Mouse (Mus musculus): ENCODE measurements at regions not wholly inside any gene's neighbourhood (a gene's known extent, or its start where the extent isn't known, plus 50 kb on each side); places are given as distances from the start of the nearest gene placed in this dataset.
A peak's percentile ranks its signal among the peaks of the same experiment; 100 is the strongest.

DNA sequence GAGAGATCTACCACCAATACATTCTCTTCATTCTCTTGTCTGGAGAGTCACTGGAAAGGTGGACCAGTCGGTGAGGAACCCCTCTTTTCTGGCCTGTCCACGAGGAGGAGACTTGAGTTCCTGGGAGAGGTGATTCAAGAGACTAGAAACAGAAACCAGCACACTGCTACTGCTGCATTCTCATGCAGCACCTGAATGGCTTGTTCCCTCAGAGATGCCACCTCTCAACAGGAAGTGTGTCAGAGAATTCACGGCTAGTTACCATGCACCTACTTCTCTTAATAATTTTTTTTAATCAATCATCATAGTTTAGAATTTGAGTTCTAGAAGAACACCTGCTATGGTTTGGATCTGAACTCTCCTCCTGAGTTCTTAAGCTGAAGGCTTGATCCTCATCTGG lies 52.0 kb upstream of the Dynlrb2 start:
- no peak overlapping the region for H3K27ac ChIP-seq (replicated peaks; ENCODE audit: low read depth, low read length)
- no peaks in the 10 kb centered on the region for H3K36me3 ChIP-seq (ENCODE audit: control insufficient read depth, insufficient read depth, low read length)
- no peaks in the 10 kb centered on the region for H3K27me3 ChIP-seq (replicated peaks; ENCODE audit: control insufficient read depth, insufficient read depth, low read length)
- DNase-seq (ENCODE audit: low spot score) (no peak), ATAC-seq (ENCODE audit: low read depth) (no peak)
- H3K4me3 ChIP-seq (ENCODE audit: low read depth, low read length): no peak overlapping the region
- H3K9me3 ChIP-seq (ENCODE audit: control insufficient read depth, low read length): no peaks in the 10 kb centered on the region
- no peaks in the 10 kb centered on the region for H3K4me1 ChIP-seq (ENCODE audit: control insufficient read depth, insufficient read depth, low read length)
- H3K4me2 ChIP-seq (ENCODE audit: low read depth, low read length): no peak overlapping the region
- 80% methylated on average over 3 of the region's 3 CpGs for WGBS
- H3K9ac ChIP-seq (ENCODE audit: low read depth, low read length): no peak overlapping the region

DNA sequence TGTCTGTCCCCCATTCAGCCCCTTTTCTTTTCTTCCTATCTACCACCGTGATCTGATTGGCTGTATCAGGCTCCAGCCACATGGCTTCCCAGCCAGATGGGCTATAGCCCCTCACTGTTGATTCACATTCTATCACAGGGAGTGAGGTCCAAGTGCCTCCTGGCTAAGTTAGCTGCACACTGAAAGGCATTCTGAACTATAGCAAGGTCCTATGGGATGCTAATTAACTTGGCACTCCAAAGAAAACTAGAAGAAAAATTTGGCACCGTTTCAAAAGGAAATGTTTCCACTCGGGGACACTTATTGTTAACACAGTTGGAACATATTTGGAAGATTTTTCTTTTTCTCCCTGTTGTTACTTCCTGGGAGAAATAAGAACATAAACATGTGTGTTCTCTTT lies 53.4 kb upstream of the Dynlrb2 start:
- DNase-seq (ENCODE audit: low spot score): peak; percentile 42

DNA sequence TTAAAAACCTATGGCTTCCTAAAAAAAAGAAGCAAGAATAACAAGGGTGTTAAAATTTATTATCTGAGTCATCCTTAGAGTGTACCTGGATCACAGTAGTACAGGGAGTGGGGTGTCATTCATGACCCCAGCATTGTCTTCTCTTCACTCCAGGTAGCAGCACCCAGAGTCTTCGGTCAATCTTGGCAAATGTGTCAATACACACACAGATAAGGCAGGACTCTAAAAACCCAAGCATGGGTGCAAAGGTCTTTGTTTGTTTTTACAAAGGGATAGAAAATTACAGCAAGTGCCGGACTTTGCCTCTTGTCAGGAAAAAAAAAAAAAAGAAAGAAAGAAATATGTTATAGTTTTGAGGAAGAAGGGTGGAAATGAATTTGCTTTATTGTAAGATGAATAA lies 57.3 kb upstream of the Dynlrb2 start:
- H3K9me3 ChIP-seq (ENCODE audit: control insufficient read depth, low read length): no peaks in the 10 kb centered on the region
- H3K4me2 ChIP-seq (ENCODE audit: low read depth, low read length): no peak overlapping the region
- no peak overlapping the region for H3K4me3 ChIP-seq (ENCODE audit: low read depth, low read length)
- H3K27ac ChIP-seq (replicated peaks; ENCODE audit: low read depth, low read length): no peak overlapping the region
- 68% methylated on average over 2 of the region's 2 CpGs for WGBS
- H3K9ac ChIP-seq (ENCODE audit: low read depth, low read length): no peak overlapping the region
- ATAC-seq (ENCODE audit: low read depth) (no peak), DNase-seq (ENCODE audit: low spot score) (no peak)
- H3K27me3 ChIP-seq (replicated peaks; ENCODE audit: control insufficient read depth, insufficient read depth, low read length): no peaks in the 10 kb centered on the region
- no peaks in the 10 kb centered on the region for H3K36me3 ChIP-seq (ENCODE audit: control insufficient read depth, insufficient read depth, low read length)
- no peaks in the 10 kb centered on the region for H3K4me1 ChIP-seq (ENCODE audit: control insufficient read depth, insufficient read depth, low read length)

More for the DNA sequence above, 53.4 kb upstream of the Dynlrb2 start:
- ATAC-seq (ENCODE audit: low read depth): no peak
- Histone ChIP-seq H3K4me1 (ENCODE audit: control insufficient read depth, insufficient read depth, low read length) (no peaks in the 10 kb centered on the region), H3K9ac (ENCODE audit: low read depth, low read length) (no peak overlapping the region), H3K27ac (replicated peaks; ENCODE audit: low read depth, low read length) (no peak overlapping the region), H3K4me3 (ENCODE audit: low read depth, low read length) (no peak overlapping the region), H3K4me2 (ENCODE audit: low read depth, low read length) (no peak overlapping the region), H3K27me3 (replicated peaks; ENCODE audit: control insufficient read depth, insufficient read depth, low read length) (no peaks in the 10 kb centered on the region), H3K36me3 (ENCODE audit: control insufficient read depth, insufficient read depth, low read length) (no peaks in the 10 kb centered on the region), H3K9me3 (ENCODE audit: control insufficient read depth, low read length) (no peaks in the 10 kb centered on the region)
- 53% methylated on average over 3 of the region's 3 CpGs for WGBS

DNA sequence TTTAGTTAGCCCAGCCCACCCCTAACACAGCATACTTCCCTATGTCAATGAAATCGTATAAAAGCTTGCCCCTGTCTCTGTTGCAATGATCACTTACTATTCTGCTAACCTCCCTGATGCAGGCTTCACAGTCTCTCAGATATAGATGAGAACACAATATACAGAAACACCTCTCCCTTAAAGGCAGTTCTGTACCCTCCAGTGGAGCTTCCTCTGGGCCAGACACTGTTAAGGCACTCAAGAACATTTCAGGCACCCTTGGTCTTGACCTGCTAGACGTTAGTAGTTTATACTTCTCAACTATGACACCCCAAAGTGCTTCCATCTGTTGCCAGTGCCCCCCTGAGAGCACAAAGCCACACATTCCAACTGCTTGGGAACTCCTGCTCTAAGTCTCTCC lies 61.9 kb upstream of the Dynlrb2 start:
- no peaks in the 10 kb centered on the region for H3K9me3 ChIP-seq (ENCODE audit: control insufficient read depth, low read length)
- 0 out of 2 replicates have a peak, but pooled peaks cover 5% of the 10 kb centered on the region for H3K27me3 ChIP-seq (replicated peaks; ENCODE audit: control insufficient read depth, insufficient read depth, low read length)
- H3K4me1 ChIP-seq (ENCODE audit: control insufficient read depth, insufficient read depth, low read length): no peaks in the 10 kb centered on the region
- H3K4me2 ChIP-seq (ENCODE audit: low read depth, low read length): no peak overlapping the region
- H3K36me3 ChIP-seq (ENCODE audit: control insufficient read depth, insufficient read depth, low read length): no peaks in the 10 kb centered on the region
- ATAC-seq (ENCODE audit: low read depth) (no peak), DNase-seq (ENCODE audit: low spot score) (no peak)
- no peak overlapping the region for H3K27ac ChIP-seq (replicated peaks; ENCODE audit: low read depth, low read length)
- no peak overlapping the region for H3K9ac ChIP-seq (ENCODE audit: low read depth, low read length)
- no peak overlapping the region for H3K4me3 ChIP-seq (ENCODE audit: low read depth, low read length)
- 29% methylated on average over 2 of the region's 2 CpGs for WGBS

DNA sequence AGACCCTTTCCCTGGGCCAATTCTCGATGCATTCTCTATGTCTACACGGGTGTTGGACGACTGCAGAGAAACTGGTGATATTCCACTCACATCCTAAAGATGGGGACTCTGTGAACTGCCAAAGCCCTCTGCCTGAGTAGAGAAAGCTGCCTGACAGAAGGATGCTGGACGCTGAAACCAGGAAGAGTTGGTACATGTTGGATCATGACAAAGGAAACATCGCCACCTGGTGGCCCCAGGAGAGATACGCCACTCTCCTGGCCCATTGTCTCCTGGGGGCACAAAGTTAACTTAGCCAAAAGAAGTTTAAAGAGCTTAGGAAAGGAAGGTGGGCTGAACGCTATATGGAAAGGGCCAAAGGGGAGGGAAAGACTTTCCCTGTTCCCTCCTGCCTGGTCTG lies 65.9 kb upstream of the Dynlrb2 start:
- no peak overlapping the region for H3K27ac ChIP-seq (replicated peaks; ENCODE audit: low read depth, low read length)
- no peaks in the 10 kb centered on the region for H3K36me3 ChIP-seq (ENCODE audit: control insufficient read depth, insufficient read depth, low read length)
- WGBS: 14% methylated on average over 7 of the region's 7 CpGs
- no peak overlapping the region for H3K4me3 ChIP-seq (ENCODE audit: low read depth, low read length)
- no peak overlapping the region for H3K4me2 ChIP-seq (ENCODE audit: low read depth, low read length)
- H3K27me3 ChIP-seq (replicated peaks; ENCODE audit: control insufficient read depth, insufficient read depth, low read length): 0 out of 2 replicates have a peak, but pooled peaks cover 9% of the 10 kb centered on the region
- DNase-seq (ENCODE audit: low spot score) (peak; percentile 90), ATAC-seq (ENCODE audit: low read depth) (peak; percentile 67)
- H3K9ac ChIP-seq (ENCODE audit: low read depth, low read length): no peak overlapping the region
- no peaks in the 10 kb centered on the region for H3K4me1 ChIP-seq (ENCODE audit: control insufficient read depth, insufficient read depth, low read length)
- no peaks in the 10 kb centered on the region for H3K9me3 ChIP-seq (ENCODE audit: control insufficient read depth, low read length)

DNA sequence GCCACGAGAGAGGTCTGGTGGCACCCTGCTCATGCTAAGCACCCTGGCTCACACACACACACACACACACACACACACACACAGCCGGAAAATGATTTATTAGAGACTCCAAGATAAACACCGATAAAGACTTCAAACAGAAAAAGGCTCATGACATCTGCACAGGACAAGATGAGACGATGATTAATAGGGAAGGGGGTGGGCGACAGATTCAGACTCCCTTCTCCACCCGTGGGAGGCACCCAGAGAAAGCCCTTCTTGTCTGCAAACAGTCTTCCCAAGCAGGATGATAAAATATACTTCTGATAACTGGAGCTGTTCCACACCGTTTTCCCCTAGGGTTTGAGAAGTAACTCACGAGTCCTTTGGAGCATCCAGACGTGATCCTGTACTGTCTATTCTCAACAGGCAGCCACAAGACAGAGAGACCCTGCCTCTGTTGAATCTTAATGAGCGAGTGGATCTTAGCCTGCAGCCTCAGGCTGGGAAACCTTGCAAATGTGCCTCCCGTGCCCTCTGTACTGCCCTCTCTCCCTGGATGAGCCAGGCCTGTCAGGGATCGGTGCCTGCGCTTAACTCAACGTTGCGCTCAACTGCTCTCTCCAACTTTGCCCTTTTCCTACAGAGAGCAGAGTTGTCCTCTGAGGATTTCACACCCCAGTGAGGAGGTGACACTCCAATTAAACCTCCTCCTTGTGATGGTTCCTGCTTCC lies 69.3 kb upstream of the Dynlrb2 start:
- no peak overlapping the region for H3K9ac ChIP-seq (ENCODE audit: low read depth, low read length)
- 55% methylated on average over 15 of the region's 15 CpGs for WGBS
- H3K27me3 ChIP-seq (replicated peaks; ENCODE audit: control insufficient read depth, insufficient read depth, low read length): 0 out of 2 replicates have a peak, but pooled peaks cover 4% of the 10 kb centered on the region
- H3K9me3 ChIP-seq (ENCODE audit: control insufficient read depth, low read length): no peaks in the 10 kb centered on the region
- no peak overlapping the region for H3K4me3 ChIP-seq (ENCODE audit: low read depth, low read length)
- H3K36me3 ChIP-seq (ENCODE audit: control insufficient read depth, insufficient read depth, low read length): no peaks in the 10 kb centered on the region
- DNase-seq (ENCODE audit: low spot score) (no peak), ATAC-seq (ENCODE audit: low read depth) (no peak)
- H3K27ac ChIP-seq (replicated peaks; ENCODE audit: low read depth, low read length): no peak overlapping the region
- no peaks in the 10 kb centered on the region for H3K4me1 ChIP-seq (ENCODE audit: control insufficient read depth, insufficient read depth, low read length)
- no peak overlapping the region for H3K4me2 ChIP-seq (ENCODE audit: low read depth, low read length)

DNA sequence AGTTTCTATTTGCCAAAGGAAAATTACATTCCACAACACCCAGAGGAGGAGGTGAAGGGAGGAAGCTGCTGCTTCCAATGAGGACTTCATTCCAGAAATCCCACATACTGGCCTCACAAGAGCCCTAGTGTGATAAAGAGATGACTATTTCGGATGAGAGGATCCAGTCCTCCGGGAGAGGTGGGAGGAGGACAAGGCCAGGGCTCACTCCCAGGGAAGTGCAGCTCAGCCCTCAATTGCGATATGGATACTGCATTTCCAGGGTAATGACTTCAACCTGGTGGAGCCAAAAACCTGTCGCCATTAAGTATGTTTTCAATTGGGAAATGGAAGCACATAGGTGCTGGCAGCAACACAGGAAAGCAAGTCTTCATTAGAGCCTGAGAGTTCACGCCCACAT lies 74.7 kb upstream of the Dynlrb2 start:
- WGBS: 53% methylated on average over 5 of the region's 5 CpGs
- Histone ChIP-seq H3K4me2 (ENCODE audit: low read depth, low read length) (no peak overlapping the region), H3K9me3 (ENCODE audit: control insufficient read depth, low read length) (no peaks in the 10 kb centered on the region), H3K27me3 (replicated peaks; ENCODE audit: control insufficient read depth, insufficient read depth, low read length) (0 out of 2 replicates have a peak, but pooled peaks cover 4% of the 10 kb centered on the region), H3K4me1 (ENCODE audit: control insufficient read depth, insufficient read depth, low read length) (0 out of 2 replicates have a peak, but pooled peaks cover 5% of the 10 kb centered on the region), H3K4me3 (ENCODE audit: low read depth, low read length) (no peak overlapping the region), H3K36me3 (ENCODE audit: control insufficient read depth, insufficient read depth, low read length) (no peaks in the 10 kb centered on the region), H3K27ac (replicated peaks; ENCODE audit: low read depth, low read length) (no peak overlapping the region), H3K9ac (ENCODE audit: low read depth, low read length) (no peak overlapping the region)
- ATAC-seq (ENCODE audit: low read depth): 0 out of 2 replicates have a peak, but pooled peaks have one; percentile 30
- DNase-seq (ENCODE audit: low spot score): peak; percentile 72

DNA sequence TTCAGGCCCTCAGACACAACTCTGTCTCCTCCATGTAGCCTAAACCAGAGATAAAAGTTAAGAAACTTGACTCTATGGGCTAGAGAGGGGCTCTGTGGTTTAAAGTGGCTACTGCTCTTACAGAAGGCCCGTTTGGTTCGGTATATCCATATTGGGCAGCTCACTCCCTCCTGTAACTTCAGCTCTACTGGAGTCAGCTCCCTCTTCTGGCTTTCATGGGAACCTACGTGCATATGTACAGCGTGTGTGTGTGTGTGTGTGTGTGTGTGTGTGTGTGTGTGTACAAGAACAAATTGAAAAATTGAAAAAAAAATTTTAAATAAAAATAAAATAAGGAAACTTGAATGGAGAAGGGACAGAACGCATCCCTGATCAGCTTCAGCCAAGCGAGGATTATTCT lies 75.1 kb upstream of the Dynlrb2 start:
- Histone ChIP-seq H3K9ac (ENCODE audit: low read depth, low read length) (no peak overlapping the region), H3K27me3 (replicated peaks; ENCODE audit: control insufficient read depth, insufficient read depth, low read length) (0 out of 2 replicates have a peak, but pooled peaks cover 4% of the 10 kb centered on the region), H3K4me2 (ENCODE audit: low read depth, low read length) (no peak overlapping the region), H3K9me3 (ENCODE audit: control insufficient read depth, low read length) (no peaks in the 10 kb centered on the region), H3K27ac (replicated peaks; ENCODE audit: low read depth, low read length) (no peak overlapping the region), H3K4me1 (ENCODE audit: control insufficient read depth, insufficient read depth, low read length) (0 out of 2 replicates have a peak, but pooled peaks cover 5% of the 10 kb centered on the region), H3K36me3 (ENCODE audit: control insufficient read depth, insufficient read depth, low read length) (no peaks in the 10 kb centered on the region), H3K4me3 (ENCODE audit: low read depth, low read length) (no peak overlapping the region)
- no peak for ATAC-seq (ENCODE audit: low read depth)
- DNase-seq (ENCODE audit: low spot score): no peak
- 67% methylated on average over 6 of the region's 6 CpGs for WGBS

DNA sequence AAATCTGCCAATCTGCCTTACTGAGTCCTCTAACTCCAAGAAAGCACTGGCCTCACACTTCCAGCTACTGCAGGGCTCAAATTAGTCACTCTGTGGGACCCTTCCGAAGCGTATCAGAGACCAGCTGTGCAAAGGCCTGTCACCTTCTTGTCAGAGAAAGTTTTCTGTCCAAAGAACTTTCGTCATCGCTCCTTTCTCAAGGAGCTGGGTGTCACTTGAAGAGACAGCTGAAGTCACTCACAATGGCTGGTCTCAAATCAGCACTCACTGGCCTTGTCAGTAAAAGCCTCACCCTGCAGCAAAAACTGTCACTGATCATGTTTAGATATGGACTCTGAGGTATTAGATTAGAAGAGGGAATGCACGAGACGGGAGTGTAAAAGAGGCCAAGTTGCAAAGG lies 81.9 kb upstream of the Dynlrb2 start:
- ATAC-seq (ENCODE audit: low read depth) (no peak), DNase-seq (ENCODE audit: low spot score) (no peak)
- Histone ChIP-seq H3K4me1 (ENCODE audit: control insufficient read depth, insufficient read depth, low read length) (no peaks in the 10 kb centered on the region), H3K4me2 (ENCODE audit: low read depth, low read length) (no peak overlapping the region), H3K27ac (replicated peaks; ENCODE audit: low read depth, low read length) (no peak overlapping the region), H3K9ac (ENCODE audit: low read depth, low read length) (no peak overlapping the region), H3K9me3 (ENCODE audit: control insufficient read depth, low read length) (no peaks in the 10 kb centered on the region), H3K4me3 (ENCODE audit: low read depth, low read length) (no peak overlapping the region), H3K27me3 (replicated peaks; ENCODE audit: control insufficient read depth, insufficient read depth, low read length) (no peaks in the 10 kb centered on the region), H3K36me3 (ENCODE audit: control insufficient read depth, insufficient read depth, low read length) (no peaks in the 10 kb centered on the region)
- WGBS: 45% methylated on average over 6 of the region's 6 CpGs
